Comparison of ENCODE assay signal across 8 mouse cellular contexts in genomic region chr9:107887804-107888266, GRCm38 (mm10). TPM values are rescaled to one million over a fixed set of nuclear protein-coding genes. Genes with fewer than 3 reads are reported as not detected.
DNase-seq lines count a peak whose midpoint lies in the region; ATAC-seq lines count a peak whose summit lies in the region.

TSS of gene Mon1a (plus strand) at chr9:107888151.

- WGBS in intestine, embryonic 14.5 days: under 1% methylated on average over 28 of the region's 28 CpGs

- intact Hi-C loops in left cerebral cortex, postnatal 10 days (cut with DNase I): no loop called here

- peak within 1 kb of the TSS; percentile 73 for H3K4me3 ChIP-seq in intestine, embryonic 14.5 days (ENCODE audit: low read depth, low read length)

- peak within 1 kb of the TSS; percentile 43 for H3K27ac ChIP-seq in intestine, embryonic 14.5 days (ENCODE audit: low read depth)

- H3K36me3 ChIP-seq in intestine, embryonic 14.5 days (ENCODE audit: control insufficient read depth, insufficient read depth, low read length): no peaks in the 10 kb centered on the region

- no peaks in the 10 kb centered on the region for H3K9me3 ChIP-seq in intestine, embryonic 14.5 days (ENCODE audit: control insufficient read depth, low read length)

- peak; percentile 96 for DNase-seq in adrenal gland, adult 2 months
- DNase-seq in embryo, embryonic 11 days: peak; percentile 92
- DNase-seq in gastrocnemius, postnatal 25 days: peak; percentile 91
- DNase-seq in intestine, embryonic 14.5 days (ENCODE audit: low spot score): peak; percentile 87
- DNase-seq in left cerebral cortex, postnatal 10 days (ENCODE audit: extremely low spot score in 1 of 2, low spot score in 2 of 2): peak; percentile 69 to 87
- peak; percentile 88 to 89 for DNase-seq in right cerebral cortex, postnatal 10 days (ENCODE audit: low spot score in 2 of 2)
- peak; percentile 84 to 92 for DNase-seq in urinary bladder, postnatal 36 days (ENCODE audit: low spot score in 2 of 2)

- peak within 1 kb of the TSS; percentile 74 for H3K4me2 ChIP-seq in intestine, embryonic 14.5 days (ENCODE audit: low read length)

- H3K4me1 ChIP-seq in intestine, embryonic 14.5 days (replicated peaks; ENCODE audit: control insufficient read depth, insufficient read depth, low read length): 0 out of 2 replicates have a peak, but pooled peaks cover 8% of the 10 kb centered on the region

- ATAC-seq in intestine, embryonic 14.5 days (replicated peaks; ENCODE audit: low FRiP score, low TSS enrichment, low read depth): peak; percentile 95
- peak; percentile 96 for ATAC-seq in megakaryocyte progenitor cell, adult 5-6 weeks (replicated peaks; ENCODE audit: poor library complexity)

- peak within 1 kb of the TSS; percentile 62 for H3K9ac ChIP-seq in intestine, embryonic 14.5 days (ENCODE audit: low read length)

- H3K27me3 ChIP-seq in intestine, embryonic 14.5 days (replicated peaks; ENCODE audit: control insufficient read depth, insufficient read depth, low read length): no peaks in the 10 kb centered on the region

RNA-seq across cellular contexts. Expression of gene Mon1a, which starts in this region (rescaled TPM):
- 10 to 100 TPM; 19.2 to 20.5 TPM for total RNA-seq in adrenal gland, adult 2 months (2021)
- 41.3 and 42.9 TPM in 2 replicates for polyA plus RNA-seq in adrenal gland, adult 2 months (2012; rRNA removed)
- 1 to 10 TPM; 8.3 to 9.6 TPM for total RNA-seq in gastrocnemius, postnatal 25 days (2021)
- polyA plus RNA-seq in intestine, embryonic 14.5 days (2014; fragmentation: Nextera tagmentation; extraction: Ambion mirVana): 17.2 and 21.7 TPM in 2 replicates
- 10 to 100 TPM; 14.0 to 15.0 TPM for total RNA-seq in left cerebral cortex, postnatal 10 days (2021)
- 5.3 and 5.9 TPM in 2 replicates for total RNA-seq in megakaryocyte progenitor cell, adult 5-6 weeks (2015)
- 16.6 and 18.4 TPM in 2 replicates for total RNA-seq in megakaryocyte progenitor cell, adult 5-6 weeks (2017)

Comparison
In these comparisons a context has a peak if more than half of its experiments do, and no peak if none do; other contexts are left out.
1. Peak in every context shown above with its lines: DNase-seq, ATAC-seq, H3K4me3 ChIP-seq and H3K27ac ChIP-seq.